Mouse (Mus musculus) lung, postnatal 14 days (tissue): ENCODE results near the gene Uncx.
A peak's percentile ranks its signal among the peaks of the same experiment; 100 is the strongest.

ENCODE experiments used
- DNase-seq: peaks from one replicate; pipeline ENCODE4 v3.0.0; 2021

The Uncx gene

DNA sequence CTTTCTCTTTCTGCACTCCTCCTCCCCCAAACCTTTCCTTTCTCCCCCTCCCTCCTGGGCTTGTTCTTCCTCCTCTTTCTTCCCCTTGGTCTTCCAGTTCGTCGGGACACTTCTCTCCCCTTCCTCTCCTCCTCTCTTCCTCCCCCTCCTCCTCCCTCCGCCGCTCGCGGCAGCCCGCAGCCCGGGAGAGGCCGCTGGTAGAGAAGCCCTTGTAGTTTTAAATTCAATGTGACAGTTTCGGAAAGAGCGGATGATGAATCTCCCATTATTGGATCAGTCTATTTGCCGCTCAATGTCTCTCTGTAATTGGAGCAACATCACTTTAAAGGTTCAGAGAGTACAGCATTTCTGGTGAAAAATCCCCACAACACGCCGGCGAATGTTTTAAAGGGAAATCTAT is at the start of gene Uncx:
Uncx (plus strand) TSS at position 281 of the 400 bp plus-strand sequence.
- no peak for DNase-seq

DNA sequence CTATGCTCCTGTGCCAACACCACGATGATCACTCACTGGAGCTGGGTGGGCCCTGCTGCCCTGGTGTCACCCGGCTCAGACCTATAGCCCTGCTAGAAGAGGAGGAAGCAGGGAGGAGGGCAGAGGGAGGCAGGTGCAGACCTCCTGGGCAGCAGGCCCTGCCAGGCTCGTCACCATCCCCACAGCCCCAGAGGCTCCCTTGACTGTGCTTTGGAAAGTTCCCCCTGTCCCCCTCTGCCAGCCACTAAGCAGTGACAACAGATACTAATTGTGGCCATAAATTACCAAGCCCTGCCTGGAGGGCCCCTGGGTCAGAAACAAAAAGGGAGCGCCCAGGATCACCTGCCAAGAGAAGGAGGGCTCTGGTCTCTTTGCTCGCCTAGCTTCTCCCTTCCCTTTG is 49.6 kb upstream of the Uncx start:
- DNase-seq = no peak

DNA sequence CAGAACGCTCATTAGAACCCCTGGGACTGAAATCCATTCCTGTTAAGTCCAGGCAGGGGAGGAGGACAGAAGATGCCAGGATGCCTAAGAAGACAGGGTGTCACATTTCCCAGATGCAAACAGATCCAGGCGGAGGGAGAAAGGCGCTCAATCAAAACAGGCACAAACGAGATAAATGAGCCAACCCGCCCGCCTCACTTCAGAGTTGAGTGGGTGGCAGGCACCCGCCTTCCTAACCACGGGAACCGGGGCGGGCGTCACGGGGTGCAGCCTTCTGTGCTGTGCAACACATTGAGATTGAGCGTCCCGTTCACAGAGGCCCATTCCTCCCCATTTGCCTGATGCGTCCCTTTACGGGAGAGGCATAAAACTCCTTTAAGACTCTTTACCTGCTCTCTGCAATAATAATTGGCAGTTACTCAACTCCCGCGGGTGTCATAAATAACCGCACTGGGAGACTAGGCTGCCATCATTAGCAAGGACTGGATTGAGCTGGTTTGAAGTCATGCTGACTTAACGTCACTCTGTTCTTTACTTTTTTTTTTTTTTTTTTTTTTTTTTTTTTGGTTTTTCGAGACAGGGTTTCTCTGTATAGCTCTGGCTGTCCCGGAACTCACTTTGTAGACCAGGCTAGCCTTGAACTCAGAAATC is 48.1 kb upstream of the Uncx start:
- no peak for DNase-seq

DNA sequence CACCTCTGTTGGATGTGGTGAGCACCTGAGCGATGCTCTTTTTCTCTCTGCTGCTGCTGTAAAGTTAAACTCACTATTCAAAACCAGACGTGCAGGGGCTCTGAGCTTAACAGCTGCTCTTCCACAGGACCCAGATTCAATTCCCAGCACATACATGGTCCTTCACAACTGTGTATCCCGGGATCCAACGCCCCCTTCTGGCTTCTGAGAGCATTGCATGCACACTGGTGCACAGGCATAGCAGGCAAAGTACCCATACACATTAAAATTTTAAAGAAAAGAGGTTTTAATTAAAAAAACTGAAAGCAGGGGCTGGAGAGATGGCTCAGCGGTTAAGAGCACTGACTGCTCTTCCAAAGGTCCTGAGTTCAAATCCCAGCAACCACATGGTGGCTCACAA is 46.4 kb upstream of the Uncx start:
- DNase-seq = no peak

DNA sequence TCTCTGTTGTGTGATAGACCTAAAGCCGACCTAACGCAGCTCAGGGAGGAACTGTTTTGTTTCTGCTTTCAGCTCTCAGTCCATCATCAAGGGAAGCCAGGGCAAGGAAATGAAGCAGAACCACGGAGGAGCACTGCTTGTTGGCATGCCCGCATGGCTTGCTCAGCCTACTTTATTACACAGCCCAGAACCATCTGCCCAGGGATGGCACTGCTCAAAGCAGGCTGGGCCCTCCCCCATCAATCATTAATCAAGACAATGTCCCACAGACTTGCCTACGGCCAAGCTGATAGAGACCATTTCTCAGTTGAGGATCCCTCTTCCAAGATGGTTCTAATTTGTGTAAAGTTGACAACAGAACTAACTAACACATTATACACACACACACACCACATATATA is 44.5 kb upstream of the Uncx start:
- DNase-seq = no peak

DNA sequence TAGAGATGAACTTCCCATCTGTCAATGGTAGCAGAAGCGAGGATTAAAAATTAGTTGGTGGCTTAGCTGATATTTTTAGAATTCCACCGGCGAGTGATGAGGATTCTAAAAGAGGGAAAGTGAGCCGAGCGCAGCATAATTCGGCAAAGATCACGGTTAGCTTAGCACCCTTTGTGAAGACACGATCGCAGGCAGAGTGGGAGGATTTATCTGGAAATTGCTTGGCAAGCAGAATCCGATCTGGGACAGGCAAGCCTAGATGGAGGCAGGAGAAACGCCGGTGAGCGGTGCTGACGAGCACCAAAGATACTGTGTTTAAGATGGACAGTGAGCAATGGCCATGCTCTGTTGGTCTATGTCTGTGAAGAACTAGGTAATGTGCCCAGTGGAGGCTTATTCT is 41.0 kb upstream of the Uncx start:
- no peak for DNase-seq

DNA sequence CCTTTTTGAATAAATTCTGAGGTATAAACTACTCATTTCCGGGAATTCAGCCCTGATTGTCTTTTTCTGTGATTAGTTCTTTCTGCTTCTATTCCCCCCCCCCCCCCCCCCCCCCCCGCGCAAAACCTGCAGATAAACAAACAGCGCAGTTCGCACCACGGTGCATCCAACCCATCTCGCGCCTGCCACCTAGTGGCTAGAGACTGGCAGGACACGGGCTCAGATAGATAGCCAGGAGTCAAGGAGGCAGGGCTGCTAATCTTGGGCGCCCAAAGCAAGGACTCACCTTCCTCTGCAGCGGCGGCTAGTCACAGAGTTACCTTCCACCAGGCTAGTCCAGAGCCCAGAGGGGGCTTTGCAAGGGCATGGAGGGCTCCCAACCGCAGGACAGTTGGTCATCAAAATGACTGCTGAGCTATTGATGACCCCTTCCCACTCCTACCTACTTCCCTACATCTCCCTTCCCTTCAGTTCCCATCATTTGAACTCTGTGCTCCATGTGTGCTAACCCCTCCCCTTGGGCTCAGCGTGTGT is 38.2 kb upstream of the Uncx start:
- peak; percentile 87 for DNase-seq

DNA sequence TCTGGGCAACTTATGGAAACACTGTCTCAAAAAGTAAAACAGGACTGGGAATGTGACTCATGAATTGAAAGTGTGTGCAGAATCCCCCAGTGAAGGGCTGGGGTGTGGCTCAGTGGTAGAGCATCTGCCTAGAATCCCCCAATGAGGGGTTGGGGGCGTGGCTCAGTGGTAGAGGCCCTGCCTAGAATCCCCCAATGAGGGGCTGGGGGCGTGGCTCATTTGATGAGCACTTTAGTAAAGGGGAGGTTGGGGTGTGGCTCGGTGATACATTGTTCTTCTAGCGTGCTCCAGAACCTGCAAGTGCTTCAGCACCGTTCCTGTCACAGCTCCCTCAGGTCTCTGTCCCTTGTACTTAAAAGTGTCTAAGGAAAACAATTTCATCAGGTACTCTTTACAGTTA is 37.1 kb upstream of the Uncx start:
- no peak for DNase-seq

DNA sequence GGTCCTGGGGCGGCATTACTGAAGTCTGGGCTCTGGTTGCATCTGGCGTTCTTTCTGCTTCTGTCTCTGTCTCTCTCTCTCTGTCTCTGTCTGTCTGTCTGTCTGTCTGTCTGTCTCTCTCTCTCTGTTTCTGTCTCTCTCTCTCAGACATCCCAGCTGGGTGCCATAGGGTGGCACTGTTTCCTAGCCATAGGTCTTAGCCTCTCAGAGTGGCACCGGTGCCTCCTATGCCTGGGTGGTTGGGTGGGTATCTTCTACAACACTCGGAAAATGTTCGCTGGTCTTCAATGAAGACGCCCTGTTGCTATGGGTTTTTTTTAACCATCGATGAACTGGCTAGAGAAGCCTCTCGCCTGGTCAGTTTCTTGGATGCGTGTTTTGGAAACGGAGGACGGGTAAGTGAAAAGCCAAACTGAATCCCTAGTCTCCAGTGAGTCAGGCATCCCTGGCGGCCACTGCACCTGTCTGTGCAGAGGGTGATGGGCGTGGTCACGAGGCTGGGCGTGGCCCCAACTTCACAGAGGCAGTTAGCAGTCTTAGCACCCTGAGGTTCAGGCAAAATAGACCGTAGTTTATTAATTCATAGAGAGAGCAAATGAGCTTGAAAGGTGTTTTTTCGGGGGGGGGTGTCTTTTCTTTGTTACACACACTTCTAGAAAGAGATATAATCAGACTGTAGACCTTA is 32.5 kb upstream of the Uncx start:
- DNase-seq = no peak

DNA sequence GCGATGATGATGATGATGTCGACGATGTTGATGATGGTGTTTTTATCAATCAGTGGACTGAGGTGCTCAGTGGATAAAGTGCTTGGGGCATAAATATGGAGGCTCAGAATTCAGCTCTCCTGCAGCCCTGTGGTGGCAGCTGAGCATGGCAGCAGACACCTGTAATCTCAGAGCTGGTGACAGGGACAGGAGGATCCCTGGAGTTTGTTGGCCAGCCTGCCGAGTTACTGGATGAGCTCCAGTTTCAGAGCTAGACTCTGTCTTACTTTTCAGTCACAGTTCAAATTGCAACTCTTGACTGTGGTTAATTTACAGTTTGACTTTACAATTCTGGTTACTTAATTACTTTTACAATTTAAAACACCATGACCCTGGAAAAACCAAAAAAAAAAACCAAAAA is 31.1 kb upstream of the Uncx start:
- no peak for DNase-seq

DNA sequence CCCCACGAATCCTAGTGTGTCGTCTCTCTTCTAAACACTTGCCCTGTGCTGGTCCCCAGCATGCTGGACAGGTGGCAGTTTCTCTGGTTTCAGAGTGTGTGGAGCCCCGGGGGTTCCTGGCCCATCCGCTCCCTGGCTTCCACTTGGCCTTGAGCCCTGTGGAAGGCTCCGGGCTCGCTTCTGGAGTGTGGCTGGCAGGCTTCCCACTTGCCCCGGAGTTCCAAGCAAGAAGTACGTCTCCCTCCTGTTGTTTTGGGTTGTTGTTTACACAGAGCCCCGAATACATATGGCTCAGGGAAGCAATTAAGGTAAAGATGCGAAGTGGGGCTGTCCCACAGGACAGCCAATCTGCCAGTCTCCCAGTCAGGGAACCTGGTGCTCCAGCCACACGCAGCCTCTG is 27.0 kb upstream of the Uncx start:
- peak; percentile 11 for DNase-seq

DNA sequence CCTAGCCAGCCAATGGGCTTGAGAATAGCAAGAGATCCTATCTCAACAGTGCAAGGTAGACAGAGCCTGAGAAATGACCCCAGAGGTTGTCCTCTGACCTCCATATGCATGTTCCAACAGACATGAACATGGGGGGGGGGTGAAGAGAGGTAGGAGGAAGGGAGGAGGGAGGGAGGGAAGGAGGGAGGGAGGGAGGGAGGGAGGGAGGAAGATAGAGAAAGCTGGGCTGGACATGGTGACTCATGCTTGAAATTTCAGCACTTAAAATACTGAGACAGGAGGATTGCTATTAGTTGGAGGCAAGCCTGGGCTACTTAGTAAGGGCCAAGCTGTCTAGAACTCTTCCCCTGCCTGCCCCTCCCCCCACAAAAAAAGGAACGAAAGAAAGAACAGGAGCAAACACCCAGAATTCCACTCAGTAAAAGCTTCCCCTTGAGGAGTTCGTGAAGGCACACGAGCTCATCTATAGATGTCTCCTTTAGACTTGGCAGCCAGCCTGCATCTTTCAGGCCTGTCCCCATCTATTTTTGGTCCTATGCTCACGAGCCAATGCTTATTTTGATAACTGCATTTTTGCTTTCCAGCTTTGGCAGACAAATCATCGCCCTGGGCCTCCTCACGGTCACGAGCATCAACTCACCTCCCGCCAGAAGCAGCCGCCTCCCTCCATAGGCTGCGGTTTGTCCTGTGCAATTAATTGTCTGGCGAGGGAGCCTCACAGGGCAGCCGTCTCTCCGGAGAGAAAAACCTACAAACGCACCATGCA is 23.0 kb upstream of the Uncx start:
- no peak for DNase-seq

DNA sequence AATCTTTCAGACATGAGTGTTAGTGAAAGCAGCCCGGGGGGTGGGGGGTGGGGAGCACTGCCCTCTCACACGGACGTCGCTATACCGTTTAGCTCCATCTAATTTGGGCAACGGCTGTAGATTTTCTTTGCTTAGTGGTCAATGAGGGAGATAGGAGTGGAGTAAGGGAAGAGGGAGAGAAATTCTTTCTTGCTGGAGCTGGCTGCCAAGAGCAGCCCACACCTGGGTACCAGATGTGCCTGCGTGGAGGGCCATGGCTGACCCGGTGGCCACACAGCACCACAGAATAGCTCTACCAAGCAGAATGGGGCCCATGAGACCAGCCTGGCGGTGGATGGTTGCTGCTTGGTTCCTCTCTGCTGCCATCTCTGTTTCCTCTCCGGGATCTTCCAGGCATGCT is 21.3 kb upstream of the Uncx start:
- no peak for DNase-seq

DNA sequence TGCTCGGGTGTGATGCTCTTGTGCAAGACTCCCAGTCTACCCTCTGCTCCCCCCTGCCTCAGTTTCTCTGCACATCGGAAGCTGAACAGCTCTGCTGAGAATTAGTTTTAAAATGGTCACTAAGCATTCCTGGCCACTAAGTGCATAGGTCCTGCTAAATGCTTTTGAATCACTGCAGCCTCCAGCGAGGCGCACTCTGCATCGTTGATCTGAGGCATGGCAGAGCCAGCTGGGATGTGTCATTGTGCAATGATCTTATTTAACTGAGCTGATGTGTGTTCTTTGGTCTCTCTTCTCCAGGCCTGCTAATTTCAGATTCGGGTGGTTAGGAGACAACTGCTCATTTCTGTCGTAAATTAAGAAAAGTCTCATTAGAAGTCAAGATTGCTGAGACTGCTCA is 14.4 kb upstream of the Uncx start:
- DNase-seq = no peak

DNA sequence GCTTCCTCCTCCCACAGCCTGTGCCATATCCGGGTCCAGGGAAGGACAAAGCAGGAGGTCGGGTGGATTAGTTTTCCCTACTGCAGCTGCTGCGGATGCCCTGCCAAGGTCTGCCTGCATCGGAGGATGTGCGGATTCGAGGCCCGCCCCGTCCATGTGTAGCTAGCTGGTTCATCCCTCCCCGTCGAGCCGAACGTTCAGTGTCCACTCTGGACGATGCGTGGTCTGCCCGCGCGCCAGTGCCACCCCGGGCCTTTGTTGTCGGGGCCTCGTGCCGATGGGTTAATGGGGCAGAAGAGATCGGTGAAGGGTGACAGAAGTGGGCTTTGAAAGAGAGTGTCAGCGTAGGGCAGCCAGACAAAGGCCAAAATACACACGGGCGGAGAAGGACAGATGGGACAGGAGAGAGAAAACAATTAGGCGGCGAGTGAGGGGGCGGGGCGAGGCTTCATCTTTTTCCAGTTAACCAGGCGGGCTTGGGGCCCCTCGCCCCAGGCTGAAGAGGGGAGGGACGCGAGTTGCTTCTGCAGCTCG is 7.8 kb upstream of the Uncx start:
- DNase-seq = no peak

DNA sequence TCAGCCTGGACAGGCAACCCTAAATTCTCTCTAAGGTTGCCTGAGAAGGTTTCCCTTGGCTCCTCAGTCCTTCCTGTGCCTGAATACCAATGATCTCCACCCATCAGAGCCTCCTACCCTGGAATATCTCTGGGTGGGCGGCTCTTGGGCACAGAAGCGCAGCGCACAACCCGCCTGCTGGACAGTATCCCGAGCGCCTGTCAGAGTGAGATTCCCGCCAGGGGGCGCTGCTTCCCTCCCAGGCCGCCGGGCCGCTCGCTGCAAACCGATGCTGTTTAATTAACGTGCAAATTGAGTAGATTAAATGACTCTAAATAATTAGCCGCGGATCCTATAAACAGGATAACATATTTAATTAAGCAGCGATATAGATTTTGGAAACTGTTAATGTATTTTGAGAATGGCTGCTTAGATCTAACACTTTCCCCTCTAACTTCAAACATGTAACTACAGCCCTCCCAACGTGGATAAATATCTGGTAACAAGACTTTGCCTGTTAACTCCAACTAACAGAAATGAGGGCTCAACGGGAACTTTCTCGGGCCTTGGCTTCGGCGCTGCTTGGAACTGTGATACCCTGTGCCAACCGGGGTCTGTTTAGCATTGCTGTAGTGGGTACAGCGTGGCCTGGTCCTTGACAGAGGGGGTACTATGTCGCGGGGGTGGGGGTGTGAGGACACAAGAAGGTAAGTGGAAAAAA is 6.9 kb upstream of the Uncx start:
- peak; percentile 85 for DNase-seq

DNA sequence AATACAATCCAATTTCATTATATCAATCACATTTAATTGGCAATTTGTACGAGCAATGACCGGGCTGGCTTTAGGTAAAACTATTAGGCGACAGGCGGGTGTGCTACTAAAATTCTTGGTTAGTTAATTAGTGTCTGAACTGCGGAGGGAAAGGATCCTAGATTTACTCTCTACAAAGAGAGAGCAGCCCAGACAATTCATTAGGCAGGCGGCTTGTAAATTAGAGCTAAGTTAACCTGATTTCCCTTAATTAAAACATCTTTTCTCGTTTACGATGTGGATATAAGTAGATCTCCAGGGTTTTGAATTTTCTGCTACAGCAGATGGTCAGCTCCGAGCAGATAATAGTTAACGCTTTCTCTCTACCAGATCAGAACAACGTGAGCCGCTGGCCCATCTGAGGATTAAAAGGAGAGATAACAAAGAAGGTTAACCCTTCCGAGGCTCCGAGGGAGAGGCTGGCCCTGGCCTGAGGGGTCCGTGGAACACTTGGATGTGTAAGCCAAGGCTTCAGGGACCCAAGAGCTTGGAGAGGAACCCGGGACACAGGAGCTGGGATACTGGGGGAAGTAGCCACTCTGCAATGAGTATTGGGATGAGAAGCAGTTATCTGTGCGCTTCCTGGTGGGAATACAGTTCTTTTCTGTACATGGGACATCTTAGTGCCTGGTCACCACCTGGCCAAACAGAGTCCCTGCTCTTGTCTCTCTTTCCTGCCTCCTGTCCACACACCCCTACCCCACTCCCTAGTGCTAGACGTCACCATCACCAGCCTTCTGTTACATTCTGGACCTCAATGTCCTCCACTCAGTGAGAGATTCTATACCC is 6.2 kb upstream of the Uncx start:
- no peak for DNase-seq

DNA sequence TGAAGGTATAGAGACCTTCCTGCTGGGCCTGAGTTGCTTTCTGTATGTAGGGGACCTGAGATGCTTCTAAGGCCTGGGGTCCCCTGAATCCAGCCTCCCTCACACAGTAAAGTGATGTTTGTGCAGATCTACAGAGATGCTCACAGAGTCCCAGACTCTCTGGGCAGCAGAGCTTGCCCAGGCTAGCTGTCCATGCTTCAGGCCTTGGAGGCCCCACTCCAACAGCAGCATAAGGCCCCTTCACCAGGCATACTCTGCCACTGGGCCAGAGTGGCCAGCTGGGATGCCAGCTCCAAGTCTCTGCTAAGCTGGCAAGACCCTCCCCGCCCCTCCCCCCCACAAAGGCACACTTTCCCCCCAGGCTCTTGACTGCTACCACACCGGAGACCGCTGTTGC is 5.6 kb upstream of the Uncx start:
- DNase-seq = no peak

DNA sequence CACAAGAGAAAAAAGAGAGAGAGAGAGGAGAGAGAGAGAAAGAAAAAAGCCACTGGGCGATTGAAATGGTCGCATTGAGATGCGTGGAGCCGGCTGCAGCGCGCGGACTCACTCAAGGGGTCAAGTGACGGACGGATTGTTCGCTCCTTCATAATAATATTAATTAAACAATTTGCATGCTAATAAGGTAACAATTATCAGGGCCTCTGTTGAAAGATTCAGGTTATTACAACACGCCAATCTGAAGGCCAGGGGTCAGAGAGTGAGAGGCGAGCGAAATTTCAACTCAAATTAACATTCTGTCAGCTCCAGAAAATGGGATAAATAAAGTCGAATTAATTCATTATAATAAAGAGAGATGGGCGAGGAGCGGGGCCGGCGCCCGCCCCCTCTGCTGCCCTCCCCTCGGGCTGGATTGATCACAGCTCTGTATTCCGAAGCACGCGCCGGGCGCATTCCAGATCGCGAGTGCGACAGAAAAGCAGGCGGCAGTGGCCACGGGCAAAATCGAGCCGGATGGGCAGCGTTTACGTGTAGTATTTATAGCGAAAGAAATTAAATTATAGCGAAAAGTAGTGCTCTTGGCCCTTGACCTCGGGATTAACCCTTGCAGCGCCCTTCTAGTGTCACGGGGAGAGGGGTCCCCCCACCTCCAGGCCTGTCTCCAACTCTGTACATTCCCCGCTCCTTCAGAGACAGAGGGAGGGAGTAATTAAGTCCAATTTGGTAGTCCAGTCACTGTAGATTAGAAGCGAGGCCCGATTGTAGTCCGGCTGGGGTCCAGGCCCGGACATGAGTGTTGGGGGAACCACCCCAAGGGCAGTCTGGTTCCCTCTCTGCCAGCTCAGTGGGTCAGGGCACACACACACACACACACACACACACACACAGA is 1.9 kb upstream of the Uncx start:
- DNase-seq = no peak

DNA sequence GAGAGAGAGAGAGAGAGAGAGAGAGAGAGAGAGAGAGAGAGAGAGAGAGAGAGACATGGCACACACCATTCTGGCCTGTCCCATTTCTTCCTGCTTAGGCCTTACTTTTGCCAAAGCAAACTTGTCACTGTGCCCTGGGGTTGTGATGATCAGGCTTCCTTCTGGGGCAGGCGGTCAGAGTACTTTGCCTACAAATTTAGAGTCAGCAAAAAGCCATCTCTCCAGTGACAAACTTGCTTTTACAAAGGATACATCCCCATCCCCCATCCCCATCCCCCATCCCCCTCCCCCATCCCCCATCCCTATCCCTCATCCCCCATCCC is 1.3 kb upstream of the Uncx start:
- DNase-seq = no peak

DNA sequence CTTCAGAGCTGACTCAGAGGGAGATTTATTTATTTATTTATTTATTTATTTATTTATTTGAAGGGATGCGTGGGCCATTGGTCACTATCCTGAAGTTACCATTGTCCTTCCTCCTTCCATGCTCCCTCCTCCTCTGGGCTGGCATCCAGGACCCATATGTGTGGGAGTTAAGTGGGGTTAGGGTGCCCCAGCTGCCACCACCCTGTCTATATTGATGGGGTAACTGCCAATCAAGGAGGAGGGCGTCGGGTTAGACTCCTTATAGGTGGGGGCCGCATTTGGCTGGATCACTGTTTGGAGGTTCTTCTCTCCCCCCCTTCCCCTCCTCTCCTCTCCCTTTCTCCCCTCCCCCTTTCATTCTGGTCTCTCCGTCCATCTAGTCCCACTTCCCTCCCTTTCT is 738 bp upstream of the Uncx start:
- no peak for DNase-seq
